Mouse (Mus musculus): Measurements from ENCODE around the gene Rhog. TPM values are rescaled to one million over a fixed set of nuclear protein-coding genes. Genes with fewer than 3 reads are reported as not detected.

Rhog gene
- 210 and 238 TPM in 2 replicates for polyA plus RNA-seq (2012; ENCODE audit: insufficient read depth, low replicate concordance)

DNA sequence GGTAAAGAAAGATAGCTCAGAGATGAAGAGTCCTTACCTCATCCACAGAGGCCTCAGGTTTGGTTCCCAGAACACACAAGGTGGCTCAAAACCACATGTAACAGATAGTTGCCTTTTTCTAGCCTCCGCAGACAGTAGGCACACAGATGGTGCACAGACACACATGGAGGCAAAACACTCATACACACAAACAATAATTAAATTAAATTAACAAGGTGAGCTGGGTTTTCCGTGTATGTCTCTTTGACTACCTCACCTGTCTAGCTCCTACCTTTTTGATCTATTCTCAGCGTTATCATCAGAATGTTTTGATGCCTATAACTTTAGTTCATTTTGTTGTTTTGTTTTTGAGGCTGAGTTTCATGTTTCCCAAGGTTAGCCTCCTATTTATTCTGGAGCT lies at the start of gene Rhog:
TSS of gene Rhog (minus strand) at position 101 of the 400 bp plus-strand sequence.
- Histone ChIP-seq H3K4me1 (peaks cover 43% of the 10 kb centered on the region), H3K27me3 (replicated peaks) (no peaks in the 10 kb centered on the region), H3K36me3 (replicated peaks; ENCODE audit: low read length) (no peaks in the 10 kb centered on the region), H3K9me3 (no peaks in the 10 kb centered on the region), H3K4me3 (replicated peaks) (no peak within 1 kb of the TSS)
- TF ChIP-seq GATA1 (IDR thresholded peaks at IDR 0.05; ENCODE audit: borderline replicate concordance, low read length) (no peak), FLI1 (IDR thresholded peaks at IDR 0.05; ENCODE audit: low read length) (no peak)

DNA sequence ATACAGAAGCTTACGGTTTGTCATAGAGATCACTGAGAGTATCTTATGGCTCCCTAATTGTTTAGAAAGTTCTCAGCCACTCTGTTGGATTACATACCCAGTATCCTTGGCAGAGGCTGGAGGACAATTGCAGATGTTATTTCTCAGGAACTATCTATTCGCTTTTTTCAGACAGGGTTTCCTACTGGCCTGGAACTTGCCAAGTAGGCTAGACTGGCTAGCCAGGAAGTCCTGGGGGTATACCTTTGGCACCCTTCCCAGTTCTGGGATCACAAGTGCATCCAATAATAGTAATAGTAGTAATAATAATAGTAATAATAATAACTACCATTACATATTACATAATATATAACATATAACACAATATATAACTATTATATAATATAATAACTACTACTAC lies 49.7 kb upstream of the Rhog start:
- H3K4me3 ChIP-seq (replicated peaks): no peak overlapping the region
- no peak for TF ChIP-seq GATA1 (IDR thresholded peaks at IDR 0.05; ENCODE audit: borderline replicate concordance, low read length)
- no peaks in the 10 kb centered on the region for H3K9me3 ChIP-seq
- H3K4me1 ChIP-seq: peaks cover 61% of the 10 kb centered on the region
- H3K27me3 ChIP-seq (replicated peaks): no peaks in the 10 kb centered on the region
- peaks cover 66% of the 10 kb centered on the region for H3K36me3 ChIP-seq (replicated peaks; ENCODE audit: low read length)

DNA sequence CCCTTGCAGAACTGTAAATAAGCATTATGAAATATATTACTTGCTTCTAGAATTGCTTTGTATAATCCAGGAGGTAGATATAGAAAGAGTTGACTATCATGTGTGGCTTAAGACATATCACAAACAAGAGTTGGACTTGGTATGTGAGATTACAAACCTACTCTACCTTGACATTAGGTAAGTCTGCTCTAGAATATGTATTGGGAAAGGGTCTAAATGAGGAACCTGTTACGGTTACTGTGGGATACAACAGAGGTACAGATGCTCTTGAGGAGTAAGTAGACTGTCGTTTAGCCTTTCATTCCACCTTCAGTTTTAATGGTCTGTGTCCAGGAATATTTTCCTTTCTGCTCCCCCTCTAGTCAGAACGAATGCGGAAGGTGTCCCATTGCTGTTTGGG lies 46.6 kb upstream of the Rhog start:
- TF ChIP-seq FLI1 (IDR thresholded peaks at IDR 0.05; ENCODE audit: low read length) (no peak), GATA1 (IDR thresholded peaks at IDR 0.05; ENCODE audit: borderline replicate concordance, low read length) (no peak)
- H3K36me3 ChIP-seq (replicated peaks; ENCODE audit: low read length): peaks cover 54% of the 10 kb centered on the region
- no peaks in the 10 kb centered on the region for H3K27me3 ChIP-seq (replicated peaks)
- H3K4me1 ChIP-seq: peaks cover 79% of the 10 kb centered on the region
- H3K9me3 ChIP-seq: no peaks in the 10 kb centered on the region
- H3K4me3 ChIP-seq (replicated peaks): no peak overlapping the region

DNA sequence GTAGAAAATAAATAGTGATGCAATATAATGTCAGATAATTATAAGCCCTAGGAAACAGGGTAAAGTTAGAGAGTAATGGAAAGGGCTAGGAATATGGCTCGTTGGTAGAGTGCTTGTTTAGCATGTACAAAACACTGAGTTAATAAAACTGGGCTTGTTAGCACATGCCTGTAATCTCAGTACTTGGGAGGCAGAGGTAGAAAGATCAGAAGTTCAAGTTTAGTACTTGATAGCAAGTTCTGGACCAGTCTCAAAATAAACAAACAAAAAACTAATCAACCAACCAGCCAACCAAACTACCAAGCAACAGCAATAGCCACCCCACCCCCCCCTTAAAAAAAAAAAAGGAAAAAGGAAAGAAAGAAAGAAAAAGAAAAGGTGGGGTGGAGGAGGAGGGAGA lies 44.9 kb upstream of the Rhog start:
- no peak overlapping the region for H3K4me3 ChIP-seq (replicated peaks)
- peaks cover 65% of the 10 kb centered on the region for H3K36me3 ChIP-seq (replicated peaks; ENCODE audit: low read length)
- TF ChIP-seq GATA1 (IDR thresholded peaks at IDR 0.05; ENCODE audit: borderline replicate concordance, low read length): no peak
- TF ChIP-seq FLI1 (IDR thresholded peaks at IDR 0.05; ENCODE audit: low read length): no peak
- H3K4me1 ChIP-seq: peaks cover 89% of the 10 kb centered on the region
- H3K27me3 ChIP-seq (replicated peaks): no peaks in the 10 kb centered on the region
- no peaks in the 10 kb centered on the region for H3K9me3 ChIP-seq

DNA sequence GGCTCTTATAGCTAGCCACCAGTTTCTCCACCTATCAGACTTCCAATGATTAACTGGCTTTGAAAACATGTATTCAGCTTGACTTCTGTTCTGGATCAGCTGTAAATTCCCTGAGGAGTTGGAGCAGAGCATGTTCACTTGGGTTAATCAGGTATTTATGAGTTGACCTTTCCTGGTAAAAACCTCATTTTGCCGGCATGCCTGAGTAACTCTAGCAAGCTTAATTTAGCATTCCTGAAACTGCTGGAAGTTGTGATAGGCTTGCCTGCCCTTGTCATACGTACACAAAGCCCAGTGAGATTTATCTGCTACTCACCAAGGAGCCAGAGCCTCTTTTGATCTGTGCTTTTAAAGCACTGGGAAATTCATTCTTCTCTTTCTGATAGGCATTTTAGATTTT lies 37.4 kb upstream of the Rhog start:
- Histone ChIP-seq H3K9me3 (no peaks in the 10 kb centered on the region), H3K4me3 (replicated peaks) (peak overlapping the region; percentile 24), H3K36me3 (replicated peaks; ENCODE audit: low read length) (peaks cover 55% of the 10 kb centered on the region), H3K4me1 (peaks cover 81% of the 10 kb centered on the region), H3K27me3 (replicated peaks) (no peaks in the 10 kb centered on the region)
- TF ChIP-seq FLI1 (IDR thresholded peaks at IDR 0.05; ENCODE audit: low read length) (no peak), GATA1 (IDR thresholded peaks at IDR 0.05; ENCODE audit: borderline replicate concordance, low read length) (no peak)

DNA sequence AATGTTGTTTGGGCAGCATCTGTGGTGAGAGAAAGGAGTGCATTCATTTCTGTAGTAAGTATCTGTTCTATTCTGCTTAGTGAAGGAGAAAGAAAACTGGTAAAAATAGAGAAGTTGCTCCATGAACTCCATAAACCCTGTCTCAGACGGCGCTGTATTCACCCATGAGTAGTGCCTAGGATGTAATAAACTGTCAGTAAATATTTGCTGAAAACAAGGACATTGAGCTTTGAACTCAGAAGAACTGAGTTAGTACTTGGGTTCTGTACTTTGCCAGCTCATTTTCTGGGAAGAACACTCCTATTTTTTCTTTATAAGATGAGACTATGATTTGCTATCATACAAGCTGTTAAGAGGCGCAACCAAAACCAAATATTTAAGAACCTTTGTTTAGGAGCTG lies 36.4 kb upstream of the Rhog start:
- peaks cover 77% of the 10 kb centered on the region for H3K4me1 ChIP-seq
- no peak for TF ChIP-seq FLI1 (IDR thresholded peaks at IDR 0.05; ENCODE audit: low read length)
- TF ChIP-seq GATA1 (IDR thresholded peaks at IDR 0.05; ENCODE audit: borderline replicate concordance, low read length): no peak
- H3K27me3 ChIP-seq (replicated peaks): no peaks in the 10 kb centered on the region
- H3K4me3 ChIP-seq (replicated peaks): no peak overlapping the region
- H3K36me3 ChIP-seq (replicated peaks; ENCODE audit: low read length): peaks cover 52% of the 10 kb centered on the region
- no peaks in the 10 kb centered on the region for H3K9me3 ChIP-seq

DNA sequence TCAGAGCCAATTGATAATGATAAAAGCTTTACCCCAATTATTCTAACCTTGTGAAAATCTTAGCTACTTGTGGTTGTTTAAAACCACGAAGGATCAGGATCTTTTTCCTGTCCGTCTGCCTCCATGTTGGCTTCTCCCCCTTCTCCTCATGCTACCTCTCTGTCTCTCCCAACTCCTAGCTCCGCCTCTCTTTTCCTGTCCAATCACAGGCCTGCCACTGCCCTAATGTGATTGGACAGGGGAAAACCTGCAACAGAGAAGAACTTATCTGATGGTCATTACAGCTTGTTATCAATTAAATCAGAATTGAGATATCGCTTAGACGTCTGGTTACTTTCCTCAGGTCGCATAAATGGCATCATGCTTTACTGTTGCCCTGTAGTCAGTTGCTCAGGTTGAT lies 33.6 kb upstream of the Rhog start:
- Histone ChIP-seq H3K9me3 (no peaks in the 10 kb centered on the region), H3K27me3 (replicated peaks) (no peaks in the 10 kb centered on the region), H3K4me3 (replicated peaks) (no peak overlapping the region), H3K36me3 (replicated peaks; ENCODE audit: low read length) (peaks cover 51% of the 10 kb centered on the region), H3K4me1 (peaks cover 75% of the 10 kb centered on the region)
- TF ChIP-seq FLI1 (IDR thresholded peaks at IDR 0.05; ENCODE audit: low read length) (no peak), GATA1 (IDR thresholded peaks at IDR 0.05; ENCODE audit: borderline replicate concordance, low read length) (no peak)

DNA sequence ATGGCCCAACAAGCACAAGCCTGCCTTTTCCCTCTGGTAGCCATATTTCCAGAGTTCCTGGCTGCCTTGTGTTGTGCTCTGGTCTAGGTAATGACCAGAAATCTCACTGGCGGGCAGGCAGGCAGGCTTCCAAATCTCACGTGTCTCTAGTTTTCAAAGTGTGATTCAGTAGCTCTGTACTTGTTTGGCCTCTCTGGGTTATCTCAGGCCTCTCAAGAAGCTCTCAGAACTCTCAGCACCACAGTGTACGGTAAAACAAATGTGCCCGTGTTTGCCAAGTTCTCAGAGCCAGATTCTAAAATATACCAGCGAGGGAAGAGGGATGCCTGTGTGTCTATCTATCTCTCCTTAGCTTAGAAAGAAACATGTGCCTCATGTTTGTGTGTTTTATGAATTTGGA lies 26.4 kb upstream of the Rhog start:
- Histone ChIP-seq H3K4me3 (replicated peaks) (no peak overlapping the region), H3K4me1 (peaks cover 86% of the 10 kb centered on the region), H3K36me3 (replicated peaks; ENCODE audit: low read length) (peaks cover 74% of the 10 kb centered on the region), H3K27me3 (replicated peaks) (no peaks in the 10 kb centered on the region), H3K9me3 (no peaks in the 10 kb centered on the region)
- no peak for TF ChIP-seq GATA1 (IDR thresholded peaks at IDR 0.05; ENCODE audit: borderline replicate concordance, low read length)
- TF ChIP-seq FLI1 (IDR thresholded peaks at IDR 0.05; ENCODE audit: low read length): no peak

DNA sequence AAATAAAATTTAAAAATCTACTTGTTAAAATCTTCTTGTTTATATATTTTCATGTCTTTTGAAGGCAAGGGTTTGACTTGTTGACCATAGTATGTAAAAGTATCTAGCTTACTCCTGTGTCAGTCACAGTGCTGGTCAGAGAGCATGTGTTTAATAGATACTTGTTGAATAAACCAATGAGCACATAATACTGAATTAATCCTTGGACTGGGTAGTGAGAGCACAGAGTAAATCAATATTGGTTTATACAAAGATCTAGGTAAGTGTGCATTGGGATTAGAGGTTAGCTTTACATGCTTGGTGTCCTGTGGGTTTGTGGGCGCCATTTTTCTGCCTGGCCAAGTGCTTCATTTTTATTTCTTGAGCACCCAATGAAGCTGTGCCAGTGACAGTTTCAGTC lies 25.5 kb upstream of the Rhog start:
- no peak overlapping the region for H3K4me3 ChIP-seq (replicated peaks)
- no peaks in the 10 kb centered on the region for H3K27me3 ChIP-seq (replicated peaks)
- H3K4me1 ChIP-seq: peaks cover 89% of the 10 kb centered on the region
- peaks cover 75% of the 10 kb centered on the region for H3K36me3 ChIP-seq (replicated peaks; ENCODE audit: low read length)
- TF ChIP-seq FLI1 (IDR thresholded peaks at IDR 0.05; ENCODE audit: low read length) (no peak), GATA1 (IDR thresholded peaks at IDR 0.05; ENCODE audit: borderline replicate concordance, low read length) (no peak)
- H3K9me3 ChIP-seq: no peaks in the 10 kb centered on the region

DNA sequence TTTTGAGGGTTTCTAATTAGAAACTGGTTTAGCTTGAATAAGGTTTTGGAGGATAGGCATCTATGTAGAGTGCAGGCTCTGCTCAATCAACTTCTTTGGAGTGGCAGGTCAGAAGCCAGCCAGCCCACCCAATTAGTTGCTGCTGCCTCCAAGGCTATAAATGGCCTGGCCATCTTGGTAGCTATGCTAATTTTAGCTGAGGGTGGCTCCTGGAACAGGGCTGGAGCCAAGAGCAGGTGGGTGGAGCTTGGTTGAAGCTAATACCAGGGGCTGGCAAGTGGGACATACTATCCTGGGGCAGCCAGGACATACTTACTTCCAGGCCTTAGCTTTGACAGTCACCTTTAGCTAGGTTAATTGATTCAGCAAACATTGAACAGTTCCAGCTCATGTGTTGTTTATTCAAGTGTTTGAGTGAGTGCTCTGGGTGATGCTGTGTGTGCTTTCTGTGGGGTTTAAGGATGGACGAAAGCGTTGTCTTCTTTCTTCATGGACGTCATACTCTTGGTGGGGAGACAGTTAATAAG lies 16.6 kb upstream of the Rhog start:
- H3K4me3 ChIP-seq (replicated peaks): peak overlapping the region; percentile 84
- H3K9me3 ChIP-seq: no peaks in the 10 kb centered on the region
- H3K27me3 ChIP-seq (replicated peaks): no peaks in the 10 kb centered on the region
- H3K4me1 ChIP-seq: peaks cover 76% of the 10 kb centered on the region
- peaks cover 45% of the 10 kb centered on the region for H3K36me3 ChIP-seq (replicated peaks; ENCODE audit: low read length)
- TF ChIP-seq FLI1 (IDR thresholded peaks at IDR 0.05; ENCODE audit: low read length) (no peak), GATA1 (IDR thresholded peaks at IDR 0.05; ENCODE audit: borderline replicate concordance, low read length) (no peak)

DNA sequence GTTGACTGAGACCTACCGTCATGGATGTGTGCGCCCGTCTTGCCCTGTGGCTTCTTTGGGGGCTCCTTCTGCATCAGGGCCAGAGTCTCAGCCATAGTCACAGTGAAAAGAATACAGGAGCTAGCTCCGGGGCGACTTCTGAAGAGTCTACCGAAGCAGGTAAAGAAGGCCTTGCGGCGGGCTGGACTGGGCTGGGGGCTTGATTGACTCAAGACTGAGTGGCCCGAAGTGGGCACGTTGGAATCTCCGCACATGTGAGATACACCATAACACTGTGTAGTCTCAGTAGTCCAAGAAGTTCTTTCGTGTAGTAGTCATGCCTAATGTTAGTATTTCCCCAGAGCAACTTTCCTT lies 12.5 kb upstream of the Rhog start:
- Histone ChIP-seq H3K27me3 (replicated peaks) (no peaks in the 10 kb centered on the region), H3K4me3 (replicated peaks) (peak overlapping the region; percentile 99), H3K9me3 (no peaks in the 10 kb centered on the region), H3K4me1 (peaks cover 51% of the 10 kb centered on the region), H3K36me3 (replicated peaks; ENCODE audit: low read length) (peaks cover 26% of the 10 kb centered on the region)
- TF ChIP-seq FLI1 (IDR thresholded peaks at IDR 0.05; ENCODE audit: low read length) (no peak), GATA1 (IDR thresholded peaks at IDR 0.05; ENCODE audit: borderline replicate concordance, low read length) (no peak)
